Mouse (Mus musculus) liver, postnatal 0 days (tissue): ENCODE results near the gene Meaf6. TPM values are rescaled to one million over a fixed set of nuclear protein-coding genes. Genes with fewer than 3 reads are reported as not detected.

ENCODE experiments used
- ATAC-seq: fragments of 200-750 bp; cut with Nextera tagmentation; 2 replicates; pipeline ENCODE4 v1.8.0; 2017; ENCODE audit warnings: mild to moderate bottlenecking, moderate library complexity
- DNase-seq: peaks from one replicate; pipeline ENCODE4 v3.0.0-alpha.2; 2016
- H3K27ac ChIP-seq: fragments of 300-500 bp; sonication (generic); 2 replicates; pipeline ENCODE4 v1.5.1; 2014; ENCODE audit warnings: antibody characterized with exemption, moderate library complexity, mild to moderate bottlenecking, low read depth
- H3K27me3 ChIP-seq: fragments of 300-500 bp; sonication (generic); 2 replicates; pipeline ENCODE4 v1.6.1; 2014; ENCODE audit warnings: low read length, control low read depth, mixed read lengths; ENCODE audit not compliant: insufficient read depth
- H3K36me3 ChIP-seq: fragments of 300-500 bp; sonication (generic); replicated peaks from 2 replicates; pipeline ENCODE4 v1.6.1; 2014; ENCODE audit warnings: mild to moderate bottlenecking, control low read depth, low read length, moderate library complexity, mixed read lengths; ENCODE audit not compliant: insufficient read depth
- H3K4me1 ChIP-seq: fragments of 300-500 bp; sonication (generic); 2 replicates; pipeline ENCODE4 v1.6.1; 2014; ENCODE audit warnings: antibody characterized with exemption, mild to moderate bottlenecking, control low read depth; ENCODE audit not compliant: insufficient read depth
- H3K4me2 ChIP-seq: fragments of 300-500 bp; sonication (generic); 2 replicates; pipeline ENCODE4 v1.6.1; 2014; ENCODE audit warnings: low read depth, mild to moderate bottlenecking, low read length, moderate library complexity, mixed read lengths
- H3K4me3 ChIP-seq: fragments of 300-500 bp; sonication (generic); 2 replicates; pipeline ENCODE4 v1.5.1; 2014; ENCODE audit warnings: low read depth, low read length
- H3K9ac ChIP-seq: fragments of 300-500 bp; sonication (generic); replicated peaks from 2 replicates; pipeline ENCODE4 v1.6.1; 2014; ENCODE audit warnings: mild to moderate bottlenecking, moderate library complexity
- H3K9me3 ChIP-seq: fragments of 300-500 bp; sonication (generic); 2 replicates; pipeline ENCODE4 v1.6.1; 2016; ENCODE audit warnings: mild to moderate bottlenecking, control low read depth, low read length, mixed read lengths
- CTCF ChIP-seq: sonication (generic); IDR thresholded peaks from 2 replicates; pipeline ENCODE4 v1.5.1; 2016; ENCODE audit warnings: antibody characterized with exemption, low read depth
- EP300 ChIP-seq: IDR thresholded peaks from 2 replicates; pipeline ENCODE4 v1.6.1; 2016; ENCODE audit warnings: antibody characterized with exemption, low read depth, mild to moderate bottlenecking
- WGBS: fragments of 180-500 bp; shearing (Covaris S2); extraction: QIAGEN DNeasy Blood & Tissue Kit; methylation state at CpG from one replicate; pipeline ENCODE4 v1.1.7; 2014; ENCODE audit not compliant: insufficient replicate concordance; 5-methylcytosine and 5-hydroxymethylcytosine counted together
- polyA plus RNA-seq: library from polyadenylated mRNA; unstranded; fragments of >200 nt; fragmentation: Nextera tagmentation; extraction: Ambion mirVana; gene quantifications from 2 replicates; pipeline ENCODE4 v1.2.1, GENCODE M21; 2015

Gene Meaf6
- polyA plus RNA-seq, 1 experiment from 2014 or later: 15.2 TPM

DNA sequence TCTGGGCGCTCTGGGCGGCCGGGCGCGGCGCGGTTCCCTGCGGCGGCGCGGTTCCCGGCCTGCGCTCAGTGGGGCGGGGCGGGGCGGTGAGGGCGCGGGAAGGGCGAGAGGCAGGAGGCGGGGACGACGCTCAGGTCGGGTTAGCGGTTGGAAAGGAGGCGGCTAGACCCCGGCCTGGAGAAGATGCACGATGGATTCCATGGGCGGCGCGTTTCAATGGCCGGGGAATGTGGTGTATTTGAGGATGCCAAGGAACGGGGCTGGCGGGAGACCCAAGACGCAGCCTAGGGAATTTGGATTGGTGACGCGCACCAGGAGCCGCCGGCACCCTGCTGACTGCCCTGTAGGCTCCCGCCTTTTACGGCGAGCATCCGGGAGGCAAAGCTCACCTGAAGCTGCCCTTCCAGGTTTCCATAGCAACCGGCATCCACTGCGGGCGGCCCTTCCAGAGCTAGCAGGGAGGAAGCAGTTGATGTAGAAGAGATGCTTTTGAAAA is 460 bp downstream of the Meaf6 start:
- TF ChIP-seq CTCF (no peak), EP300 (no peak)
- peak overlapping the region; percentile 98 for H3K4me3 ChIP-seq
- WGBS: under 1% methylated on average over 44 of the region's 45 CpGs
- H3K27me3 ChIP-seq: no peaks in the 10 kb centered on the region
- no peaks in the 10 kb centered on the region for H3K9me3 ChIP-seq
- peak overlapping the region; percentile 97 for H3K27ac ChIP-seq
- H3K4me1 ChIP-seq: peaks cover 9% of the 10 kb centered on the region
- H3K4me2 ChIP-seq: peak overlapping the region; percentile 98
- DNase-seq (peak; percentile 89), ATAC-seq (peak; percentile 97)
- H3K36me3 ChIP-seq: peaks cover 17% of the 10 kb centered on the region
- peak overlapping the region; percentile 95 for H3K9ac ChIP-seq

DNA sequence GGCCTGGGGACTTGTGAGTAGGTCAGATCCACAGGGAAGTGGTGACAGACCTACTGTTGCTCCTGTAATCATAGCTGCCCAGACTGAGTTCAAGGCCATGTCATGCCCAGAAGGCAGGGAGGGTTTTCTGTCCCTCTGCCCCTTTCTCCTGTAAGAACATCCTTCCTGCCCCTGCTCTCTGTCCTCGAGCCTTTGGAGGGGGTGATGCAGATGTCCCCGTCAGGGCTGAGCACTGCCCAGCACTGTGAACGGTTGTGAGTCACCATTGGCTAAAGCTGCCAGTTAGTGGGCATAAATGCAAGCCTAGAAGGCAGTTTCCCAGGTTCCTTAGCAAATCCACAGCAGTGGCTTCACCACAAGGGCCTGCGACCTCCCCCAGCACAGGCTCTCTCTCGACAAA is 8.1 kb downstream of the Meaf6 start:
- DNase-seq: no peak
- H3K36me3 ChIP-seq: peaks cover 20% of the 10 kb centered on the region
- no peaks in the 10 kb centered on the region for H3K4me1 ChIP-seq
- no peaks in the 10 kb centered on the region for H3K27me3 ChIP-seq
- H3K9me3 ChIP-seq: no peaks in the 10 kb centered on the region; the same call in 1 of the 2 replicates
- no peak overlapping the region for H3K27ac ChIP-seq
- no peak overlapping the region for H3K4me2 ChIP-seq
- H3K9ac ChIP-seq: no peak overlapping the region
- no peak overlapping the region for H3K4me3 ChIP-seq
- 87% methylated on average over 5 of the region's 5 CpGs for WGBS
- no peak for ATAC-seq
- TF ChIP-seq CTCF: no peak
- no peak for TF ChIP-seq EP300

DNA sequence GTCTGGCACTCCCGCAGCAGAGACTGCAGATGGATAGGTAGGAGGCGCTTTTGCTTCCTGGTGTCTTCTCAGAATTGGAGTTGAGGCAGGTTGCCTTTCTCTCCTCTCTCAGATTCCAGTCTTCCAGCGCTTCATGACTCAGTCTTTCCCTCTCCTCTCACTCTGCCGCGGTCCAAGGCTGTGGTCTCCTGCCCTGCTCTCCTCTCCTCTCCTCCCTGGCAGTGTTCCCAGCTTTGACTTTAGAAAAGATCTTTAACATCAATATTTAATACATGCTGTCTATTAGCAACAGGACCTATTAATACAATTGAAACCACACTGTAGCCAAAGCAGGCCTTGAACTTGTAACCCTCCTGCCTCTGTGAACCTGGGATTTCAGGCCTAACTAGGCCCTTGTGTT is 11.1 kb downstream of the Meaf6 start:
- Histone ChIP-seq H3K9ac (no peak overlapping the region), H3K4me1 (no peaks in the 10 kb centered on the region), H3K4me2 (no peak overlapping the region), H3K9me3 (no peaks in the 10 kb centered on the region; the same call in 1 of the 2 replicates), H3K27ac (no peak overlapping the region), H3K27me3 (no peaks in the 10 kb centered on the region), H3K36me3 (peaks cover 4% of the 10 kb centered on the region), H3K4me3 (no peak overlapping the region)
- no peak for ATAC-seq
- no peak for TF ChIP-seq EP300
- TF ChIP-seq CTCF: no peak
- 88% methylated on average over 5 of the region's 5 CpGs for WGBS
- DNase-seq: no peak

DNA sequence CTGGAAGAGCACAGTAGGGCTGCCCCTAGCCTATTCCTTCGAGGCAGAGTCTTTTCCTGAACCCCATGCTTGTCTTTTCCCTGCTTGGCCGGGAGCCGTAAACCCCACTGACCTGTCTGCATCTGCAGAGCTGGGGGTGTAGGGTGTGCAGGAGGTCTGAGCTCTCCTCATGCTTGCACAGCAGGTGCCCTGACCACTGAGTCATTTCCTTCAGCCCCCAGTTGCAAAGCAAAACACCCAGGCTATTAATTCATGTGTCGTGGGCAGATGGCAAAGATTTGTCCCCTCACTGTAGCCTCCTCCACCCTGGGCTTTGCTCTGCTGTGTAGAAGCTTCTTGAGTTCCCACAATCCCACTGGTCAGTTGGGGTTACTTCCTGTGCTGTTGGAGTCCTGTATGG is 12.5 kb downstream of the Meaf6 start:
- ATAC-seq (no peak), DNase-seq (no peak)
- Histone ChIP-seq H3K4me3 (no peak overlapping the region), H3K4me2 (no peak overlapping the region), H3K27ac (no peak overlapping the region), H3K9ac (no peak overlapping the region), H3K9me3 (no peaks in the 10 kb centered on the region), H3K36me3 (peaks cover 2% of the 10 kb centered on the region), H3K4me1 (no peaks in the 10 kb centered on the region), H3K27me3 (no peaks in the 10 kb centered on the region)
- 75% methylated on average over 4 of the region's 4 CpGs for WGBS
- no peak for TF ChIP-seq CTCF
- TF ChIP-seq EP300: no peak

DNA sequence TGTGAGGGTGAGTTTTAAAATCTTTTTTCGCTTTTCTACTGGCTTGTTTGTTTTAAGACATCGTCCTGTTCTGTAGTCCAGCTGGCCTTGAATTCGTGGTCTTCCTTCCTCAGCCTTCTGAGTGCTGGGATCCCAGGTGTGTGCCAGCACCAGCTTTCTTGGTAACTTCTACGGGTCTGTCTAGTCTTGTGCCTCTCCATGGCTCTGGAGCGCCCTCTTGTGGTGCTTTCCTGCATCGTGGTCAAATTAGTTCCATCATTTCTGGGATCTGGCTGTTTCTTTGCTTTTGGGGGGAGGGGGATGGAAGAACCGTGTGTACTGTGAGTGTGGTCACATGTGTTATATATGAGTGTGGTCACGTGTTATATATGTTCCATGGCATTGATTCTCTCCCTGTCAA is 14.5 kb downstream of the Meaf6 start:
- H3K36me3 ChIP-seq: peaks cover 18% of the 10 kb centered on the region
- H3K4me2 ChIP-seq: no peak overlapping the region
- H3K4me3 ChIP-seq: no peak overlapping the region
- DNase-seq: peak; percentile 90
- TF ChIP-seq CTCF: peak; percentile 99
- no peak for TF ChIP-seq EP300
- no peaks in the 10 kb centered on the region for H3K9me3 ChIP-seq
- no peaks in the 10 kb centered on the region for H3K27me3 ChIP-seq
- peak; percentile 79 for ATAC-seq
- WGBS: 7% methylated on average over 8 of the region's 8 CpGs
- H3K27ac ChIP-seq: no peak overlapping the region
- no peaks in the 10 kb centered on the region for H3K4me1 ChIP-seq
- no peak overlapping the region for H3K9ac ChIP-seq

DNA sequence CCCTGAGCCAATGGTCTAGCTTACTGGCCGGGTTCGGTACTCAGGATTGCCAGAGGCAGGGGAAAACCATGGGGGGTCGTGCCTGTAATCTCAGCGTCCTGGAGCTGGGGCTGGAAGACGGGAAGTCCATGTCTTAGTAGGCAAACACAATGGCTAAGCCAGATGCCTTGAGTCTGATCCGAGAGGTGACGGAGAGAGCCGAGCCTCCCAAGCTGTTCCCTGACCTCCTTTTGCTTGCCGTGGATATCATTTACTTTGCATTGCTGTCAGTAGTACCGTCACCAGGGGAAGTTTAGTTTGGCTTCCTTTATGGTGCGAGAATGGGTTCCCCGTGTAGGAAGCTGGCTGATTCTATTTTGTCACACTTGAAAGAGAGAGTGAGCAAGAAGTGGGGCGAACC is 16.4 kb downstream of the Meaf6 start:
- no peak overlapping the region for H3K4me2 ChIP-seq
- no peaks in the 10 kb centered on the region for H3K27me3 ChIP-seq
- no peaks in the 10 kb centered on the region for H3K4me1 ChIP-seq
- H3K36me3 ChIP-seq: peaks cover 23% of the 10 kb centered on the region; the same call in 1 of the 2 replicates
- ATAC-seq (no peak), DNase-seq (no peak)
- H3K9me3 ChIP-seq: no peaks in the 10 kb centered on the region
- WGBS: 83% methylated on average over 13 of the region's 13 CpGs
- H3K27ac ChIP-seq: no peak overlapping the region
- TF ChIP-seq CTCF (no peak), EP300 (no peak)
- H3K9ac ChIP-seq: no peak overlapping the region
- no peak overlapping the region for H3K4me3 ChIP-seq

DNA sequence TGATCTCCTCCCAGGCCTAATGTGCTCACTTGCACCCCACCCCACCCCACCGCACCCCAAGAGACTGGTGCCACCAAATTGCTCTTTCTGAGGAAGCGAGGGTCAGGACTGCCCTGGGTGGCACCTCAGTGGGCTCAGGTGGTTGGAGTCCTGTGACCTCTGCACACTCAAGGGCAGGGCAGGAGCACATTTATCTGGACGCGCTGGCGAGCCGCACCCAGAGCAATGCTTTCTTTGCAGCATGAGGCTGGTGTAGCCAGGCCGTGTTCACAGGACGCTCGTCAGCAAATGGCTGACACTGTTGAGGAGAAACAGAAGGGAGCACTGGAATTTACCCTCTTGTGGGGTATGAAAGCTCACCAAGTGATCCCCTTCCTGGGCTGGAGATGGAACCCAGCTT is 20.4 kb downstream of the Meaf6 start:
- peaks cover 30% of the 10 kb centered on the region for H3K36me3 ChIP-seq
- no peaks in the 10 kb centered on the region for H3K4me1 ChIP-seq
- no peak overlapping the region for H3K4me2 ChIP-seq
- no peak overlapping the region for H3K9ac ChIP-seq
- H3K27me3 ChIP-seq: no peaks in the 10 kb centered on the region
- ATAC-seq (no peak), DNase-seq (no peak)
- no peak overlapping the region for H3K4me3 ChIP-seq
- TF ChIP-seq CTCF: no peak
- TF ChIP-seq EP300: no peak
- H3K27ac ChIP-seq: no peak overlapping the region
- WGBS: 87% methylated on average over 9 of the region's 9 CpGs
- no peaks in the 10 kb centered on the region for H3K9me3 ChIP-seq
